Mouse (Mus musculus) embryonic facial prominence, embryonic 10.5 days (tissue): ENCODE measurements around the gene Vill. TPM values are rescaled to one million over a fixed set of nuclear protein-coding genes. Genes with fewer than 3 reads are reported as not detected.
A peak's percentile ranks its signal among the peaks of the same experiment; 100 is the strongest.

ENCODE experiments used
- DNase-seq: peaks from one replicate; pipeline ENCODE4 v3.0.0-alpha.2; 2017; ENCODE audit warnings: low spot score
- H3K27ac ChIP-seq: fragments of 300-500 bp; sonication (generic); replicated peaks from 2 replicates; pipeline ENCODE4 v1.5.1; 2016; ENCODE audit warnings: mild to moderate bottlenecking
- H3K27me3 ChIP-seq: fragments of 300-500 bp; sonication (generic); replicated peaks from 2 replicates; pipeline ENCODE4 v1.6.1; 2016; ENCODE audit warnings: low read depth, mild to moderate bottlenecking; ENCODE audit not compliant: poor library complexity, severe bottlenecking
- H3K36me3 ChIP-seq: fragments of 300-500 bp; sonication (generic); replicated peaks from 2 replicates; pipeline ENCODE4 v1.6.1; 2016; ENCODE audit warnings: mild to moderate bottlenecking, moderate library complexity
- H3K4me1 ChIP-seq: fragments of 300-500 bp; sonication (generic); 2 replicates; pipeline ENCODE4 v1.6.1; 2016
- H3K4me3 ChIP-seq: fragments of 300-500 bp; sonication (generic); 2 replicates; pipeline ENCODE4 v1.5.1; 2016; ENCODE audit warnings: mild to moderate bottlenecking, moderate library complexity
- H3K9me3 ChIP-seq: fragments of 300-500 bp; sonication (generic); 2 replicates; pipeline ENCODE4 v1.6.1; 2016; ENCODE audit warnings: mild to moderate bottlenecking
- WGBS: fragments of 180-500 bp; shearing (Covaris S2); methylation state at CpG from one replicate; pipeline ENCODE4 v1.1.7; 2016; 5-methylcytosine and 5-hydroxymethylcytosine counted together
- polyA plus RNA-seq: library from polyadenylated mRNA; unstranded; fragments of >200 nt; fragmentation: Nextera tagmentation; extraction: Ambion mirVana; gene quantifications from 2 replicates; pipeline ENCODE4 v1.2.1, GENCODE M21; 2016

Vill gene
- polyA plus RNA-seq, 1 experiment from 2014 or later: 20.5 TPM

DNA sequence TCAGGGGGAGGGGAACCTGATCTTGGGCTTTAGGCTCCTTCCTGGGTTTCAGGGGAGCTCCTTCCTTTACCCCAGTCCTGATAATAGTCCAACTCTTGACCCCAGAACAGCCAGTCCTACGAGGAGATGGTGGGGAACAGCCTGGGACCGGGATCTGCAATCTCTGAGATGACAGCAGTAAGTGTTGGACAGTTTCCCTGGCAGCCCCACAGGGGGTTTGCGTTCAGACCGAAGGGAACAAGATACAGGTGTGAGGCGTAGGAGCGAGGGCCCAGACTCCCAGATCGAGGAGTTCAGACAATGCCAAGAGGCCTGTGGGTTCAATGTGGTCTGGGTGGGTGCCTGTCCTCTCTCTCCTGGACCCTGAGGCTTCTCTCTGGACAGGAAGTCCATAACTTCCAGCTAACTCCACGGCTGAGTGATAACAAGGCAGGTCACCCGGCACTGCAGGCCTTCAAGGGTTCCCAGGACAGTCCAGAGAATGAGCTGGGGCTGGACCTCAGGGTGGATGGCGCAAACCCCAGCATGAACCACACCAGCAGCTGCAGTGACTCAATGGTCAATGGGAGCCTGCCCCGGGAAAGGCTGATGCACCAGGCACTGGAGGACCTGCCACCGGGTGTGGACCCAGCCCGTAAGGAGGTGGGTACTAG lies 17.7 kb downstream of the Vill start:
- DNase-seq: no peak
- 0 out of 2 replicates have a peak, but pooled peaks cover 5% of the 10 kb centered on the region for H3K27me3 ChIP-seq
- H3K4me3 ChIP-seq: no peak overlapping the region
- no peak overlapping the region for H3K27ac ChIP-seq
- peaks cover 25% of the 10 kb centered on the region for H3K4me1 ChIP-seq
- peaks cover 43% of the 10 kb centered on the region for H3K36me3 ChIP-seq
- WGBS: 87% methylated on average over 13 of the region's 13 CpGs
- H3K9me3 ChIP-seq: no peaks in the 10 kb centered on the region

DNA sequence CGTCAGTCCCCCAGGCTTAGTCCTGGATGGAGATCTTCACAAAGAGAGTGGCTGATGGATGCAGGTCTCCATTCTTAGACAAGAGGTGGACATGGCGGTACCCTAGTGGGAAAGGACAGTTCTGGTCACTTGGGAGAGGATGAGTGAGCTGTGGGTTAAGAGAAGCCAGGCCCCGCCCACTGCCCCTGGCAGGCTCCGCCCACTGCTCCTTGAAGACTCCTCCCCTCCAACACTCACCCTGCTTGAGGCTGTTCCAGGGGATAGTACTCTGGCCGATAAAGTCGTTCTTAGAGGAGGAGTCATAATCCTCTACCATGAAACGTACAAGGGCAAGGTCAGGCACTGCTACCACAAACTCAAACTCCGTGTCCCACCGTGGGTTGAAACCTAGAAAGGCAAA lies 19.2 kb downstream of the Vill start:
- H3K4me3 ChIP-seq: no peak overlapping the region
- WGBS: 82% methylated on average over 9 of the region's 9 CpGs
- H3K4me1 ChIP-seq: peaks cover 25% of the 10 kb centered on the region
- H3K27me3 ChIP-seq: no peaks in the 10 kb centered on the region
- peaks cover 57% of the 10 kb centered on the region for H3K36me3 ChIP-seq
- no peak for DNase-seq
- no peak overlapping the region for H3K27ac ChIP-seq
- H3K9me3 ChIP-seq: no peaks in the 10 kb centered on the region

DNA sequence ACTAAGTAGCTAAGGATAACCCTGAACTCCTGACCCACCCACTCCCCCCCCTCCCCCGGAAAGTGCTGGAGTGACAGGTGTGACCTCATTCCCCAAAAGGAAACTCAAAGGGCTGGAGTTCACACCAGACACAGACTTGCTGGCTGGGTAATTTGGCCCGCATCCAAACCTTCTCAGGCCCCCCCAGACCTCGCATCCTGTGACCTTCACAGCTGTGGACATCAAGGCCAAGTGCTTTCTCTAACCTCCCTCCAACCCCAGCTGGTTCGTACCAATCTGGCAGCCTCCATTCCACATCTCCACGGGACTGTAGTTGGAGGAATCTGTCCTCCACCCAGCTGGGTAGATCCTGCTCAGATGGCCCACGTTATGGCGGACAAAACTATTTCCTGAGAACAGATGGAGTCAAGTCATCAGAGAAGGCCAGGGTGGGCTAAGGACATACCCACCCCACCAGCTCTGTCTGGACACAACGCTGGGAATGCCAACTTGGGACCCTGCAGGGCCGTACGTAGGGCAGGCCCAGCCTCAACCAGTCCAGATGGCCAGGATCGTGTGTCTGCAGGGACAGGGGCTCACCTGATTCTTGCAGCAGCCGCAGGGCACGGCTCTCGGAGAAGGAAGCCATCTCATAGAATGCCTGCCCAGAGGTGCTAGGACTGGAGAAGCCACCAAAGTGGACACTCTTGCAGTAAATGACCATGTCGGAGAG lies 20.8 kb downstream of the Vill start:
- WGBS: 88% methylated on average over 15 of the region's 15 CpGs
- H3K9me3 ChIP-seq: no peaks in the 10 kb centered on the region
- H3K27me3 ChIP-seq: no peaks in the 10 kb centered on the region
- no peak for DNase-seq
- peaks cover 13% of the 10 kb centered on the region for H3K4me1 ChIP-seq
- H3K36me3 ChIP-seq: peaks cover 70% of the 10 kb centered on the region
- no peak overlapping the region for H3K27ac ChIP-seq
- H3K4me3 ChIP-seq: no peak overlapping the region

DNA sequence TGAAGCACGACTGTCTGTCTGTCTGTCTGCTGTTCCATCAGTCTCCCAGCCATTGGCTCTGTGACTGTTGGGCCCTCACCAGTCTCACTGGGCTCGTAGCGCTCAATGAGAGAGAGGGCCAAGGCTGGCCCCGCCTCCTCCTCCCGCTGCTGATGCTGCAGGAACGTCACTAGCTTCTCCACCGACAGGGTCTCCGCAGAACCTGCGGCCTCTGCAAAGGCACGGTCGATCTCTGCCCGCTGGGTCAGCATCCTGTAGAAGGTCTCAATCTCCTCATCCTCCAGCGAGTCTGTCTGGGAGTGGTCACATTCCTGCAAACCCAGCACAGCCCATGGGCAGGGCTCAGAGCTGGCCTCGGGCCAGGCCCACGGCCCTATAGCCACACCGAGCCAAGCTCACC lies 23.1 kb downstream of the Vill start:
- Histone ChIP-seq H3K4me3 (no peak overlapping the region), H3K27ac (no peak overlapping the region), H3K36me3 (peaks cover 88% of the 10 kb centered on the region), H3K9me3 (no peaks in the 10 kb centered on the region), H3K4me1 (peaks cover 14% of the 10 kb centered on the region), H3K27me3 (no peaks in the 10 kb centered on the region)
- DNase-seq: no peak
- 76% methylated on average over 16 of the region's 16 CpGs for WGBS

DNA sequence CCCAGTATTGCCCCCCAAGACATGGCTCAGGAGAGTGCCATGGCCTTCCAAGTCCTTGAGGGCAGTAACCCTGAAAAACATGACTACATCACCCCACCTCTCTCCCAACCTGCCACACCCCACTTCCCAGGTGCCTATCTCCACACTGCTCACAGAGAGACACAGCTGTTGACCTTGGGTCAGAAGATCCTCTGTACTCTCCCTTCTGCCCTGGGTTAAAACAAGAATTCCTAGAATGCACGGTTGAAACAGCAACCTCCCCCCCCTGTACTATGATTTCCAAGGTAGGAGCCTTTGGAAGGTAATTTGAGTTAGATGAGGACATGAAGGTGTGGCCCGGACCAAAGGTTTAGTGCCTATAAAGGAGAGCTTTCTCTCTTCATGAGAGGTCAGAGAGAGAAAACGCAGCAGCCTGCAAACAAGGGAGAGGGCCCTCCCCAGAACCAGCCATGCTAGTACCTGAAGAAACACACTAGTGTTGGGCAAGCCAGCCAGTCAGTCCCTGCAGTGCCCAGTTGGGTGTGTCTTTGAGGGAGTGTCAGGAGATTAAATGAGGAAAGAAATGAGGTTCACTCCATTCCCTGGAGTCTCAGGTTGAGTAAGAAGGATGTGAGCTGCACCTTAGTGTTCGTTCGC lies 27.6 kb downstream of the Vill start:
- peaks cover 59% of the 10 kb centered on the region for H3K36me3 ChIP-seq
- WGBS: 81% methylated on average over 5 of the region's 5 CpGs

DNA sequence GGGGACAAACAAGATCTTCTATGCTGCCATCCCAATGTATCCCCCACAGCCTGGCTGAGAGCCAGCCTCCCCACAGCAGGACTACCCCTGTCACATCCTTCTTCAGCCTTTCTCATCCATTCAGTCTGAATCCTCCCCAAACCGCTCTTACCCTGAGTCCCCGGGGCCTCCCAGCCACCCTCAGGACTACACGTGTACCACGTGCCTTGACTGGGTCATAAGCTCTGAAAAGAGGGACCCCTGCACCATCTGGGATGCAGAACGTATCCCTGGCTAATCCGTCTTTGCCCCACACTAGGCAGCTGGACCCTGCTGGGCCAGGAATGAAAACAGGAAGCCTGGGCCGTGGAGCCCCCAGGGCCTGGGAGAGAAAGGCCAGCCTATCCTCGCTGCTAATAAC lies 29.5 kb downstream of the Vill start:
- H3K36me3 ChIP-seq: peaks cover 42% of the 10 kb centered on the region
- H3K4me1 ChIP-seq: peaks cover 56% of the 10 kb centered on the region

More for the DNA sequence above, 27.6 kb downstream of the Vill start:
- Histone ChIP-seq H3K27me3 (no peaks in the 10 kb centered on the region), H3K9me3 (no peaks in the 10 kb centered on the region), H3K27ac (no peak overlapping the region), H3K4me1 (peaks cover 41% of the 10 kb centered on the region), H3K4me3 (no peak overlapping the region)
- DNase-seq: no peak

DNA sequence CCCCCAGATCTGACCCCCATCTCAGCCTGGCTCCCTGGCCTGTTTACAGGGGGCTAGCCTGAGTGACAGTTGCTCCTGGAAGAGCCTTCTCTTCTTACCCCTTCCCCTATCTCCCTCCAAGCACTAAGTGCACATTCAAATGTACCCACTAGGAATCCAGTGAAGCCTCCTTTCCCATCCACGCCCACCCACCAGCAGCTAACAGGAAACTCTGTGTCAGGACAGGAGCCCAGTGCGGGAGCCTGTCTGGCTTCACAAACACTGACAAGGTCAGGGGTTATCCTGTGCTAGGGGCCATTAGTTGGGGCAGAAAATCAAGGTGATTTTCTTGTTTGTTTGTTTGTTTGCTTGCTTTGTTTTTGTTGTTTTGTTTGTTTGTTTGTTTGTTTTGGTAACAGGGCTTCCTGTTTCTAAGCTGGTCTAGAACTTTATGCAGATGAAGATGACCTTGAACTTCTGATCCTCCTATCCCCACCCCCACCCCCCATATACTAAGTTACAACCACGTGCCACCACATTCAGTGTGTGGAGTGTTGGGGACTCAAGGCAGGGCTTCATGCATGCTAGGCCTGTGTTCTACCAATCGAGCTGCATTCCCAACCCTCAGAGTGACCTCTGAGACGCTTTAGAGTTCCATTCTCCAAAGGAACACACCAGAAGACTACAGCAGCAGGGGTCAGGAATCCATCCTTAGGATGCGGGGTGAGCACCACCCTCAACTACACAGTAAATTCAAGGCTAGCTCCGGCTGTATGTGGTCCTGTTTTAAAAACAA lies 30.3 kb downstream of the Vill start:
- Histone ChIP-seq H3K4me3 (no peak overlapping the region), H3K9me3 (no peaks in the 10 kb centered on the region), H3K27ac (peak overlapping the region; percentile 81), H3K4me1 (peaks cover 65% of the 10 kb centered on the region), H3K36me3 (peaks cover 36% of the 10 kb centered on the region), H3K27me3 (no peaks in the 10 kb centered on the region)
- DNase-seq: peak; percentile 42
- 56% methylated on average over 7 of the region's 7 CpGs for WGBS

More for the DNA sequence above, 29.5 kb downstream of the Vill start:
- Histone ChIP-seq H3K4me3 (no peak overlapping the region), H3K9me3 (no peaks in the 10 kb centered on the region), H3K27me3 (no peaks in the 10 kb centered on the region), H3K27ac (peak overlapping the region; percentile 81)
- WGBS: 8% methylated on average over 8 of the region's 8 CpGs
- peak; percentile 67 for DNase-seq

DNA sequence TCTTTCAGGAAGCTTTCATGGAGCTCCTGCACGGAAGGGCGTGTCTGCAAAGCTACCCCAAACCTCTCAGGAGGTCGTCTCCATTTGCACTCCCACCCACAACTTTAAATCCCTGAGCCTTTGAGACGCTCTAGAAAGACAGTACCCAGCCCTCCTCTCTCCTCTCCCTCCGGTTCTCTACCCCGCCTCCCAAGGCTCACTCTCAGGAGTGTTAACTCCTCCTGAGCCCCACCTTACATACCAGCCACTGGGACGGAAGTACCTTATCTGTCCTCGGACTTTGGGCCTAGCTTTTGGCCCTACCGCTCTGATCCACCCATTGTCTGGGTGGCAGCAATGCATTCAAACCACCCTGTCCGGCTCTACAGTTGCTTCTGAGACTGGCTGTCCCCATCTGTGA lies 31.4 kb downstream of the Vill start:
- no peak for DNase-seq
- peaks cover 25% of the 10 kb centered on the region for H3K36me3 ChIP-seq
- H3K4me1 ChIP-seq: peaks cover 76% of the 10 kb centered on the region
- H3K9me3 ChIP-seq: no peaks in the 10 kb centered on the region
- 83% methylated on average over 10 of the region's 10 CpGs for WGBS
- H3K4me3 ChIP-seq: no peak overlapping the region
- H3K27ac ChIP-seq: no peak overlapping the region
- H3K27me3 ChIP-seq: no peaks in the 10 kb centered on the region

DNA sequence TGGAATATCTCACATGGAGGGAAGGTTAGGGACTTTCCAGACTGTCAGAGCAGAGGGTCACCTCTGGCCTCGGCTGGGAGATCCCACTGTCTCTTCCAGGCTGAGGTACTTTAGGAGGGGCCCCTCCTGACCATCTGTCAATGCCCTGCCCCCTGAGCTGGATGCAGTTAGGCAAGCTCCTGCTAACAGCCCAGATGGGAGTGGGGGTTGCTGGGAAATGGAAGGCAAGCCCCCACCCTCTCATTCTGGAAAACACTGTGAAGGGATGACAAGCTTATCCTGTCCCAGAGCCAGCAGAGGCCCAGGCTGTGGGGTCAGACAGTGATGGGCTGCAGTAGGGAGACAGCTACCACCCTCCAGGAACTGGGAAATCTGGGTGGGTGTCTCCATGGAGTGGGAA lies 33.9 kb downstream of the Vill start:
- Histone ChIP-seq H3K4me3 (no peak overlapping the region), H3K9me3 (no peaks in the 10 kb centered on the region), H3K27me3 (peaks cover 12% of the 10 kb centered on the region), H3K27ac (no peak overlapping the region; the same call in 1 of the 2 replicates), H3K4me1 (peaks cover 71% of the 10 kb centered on the region), H3K36me3 (peaks cover 10% of the 10 kb centered on the region)
- DNase-seq: no peak
- WGBS: 44% methylated on average over 1 of the region's 1 CpGs

DNA sequence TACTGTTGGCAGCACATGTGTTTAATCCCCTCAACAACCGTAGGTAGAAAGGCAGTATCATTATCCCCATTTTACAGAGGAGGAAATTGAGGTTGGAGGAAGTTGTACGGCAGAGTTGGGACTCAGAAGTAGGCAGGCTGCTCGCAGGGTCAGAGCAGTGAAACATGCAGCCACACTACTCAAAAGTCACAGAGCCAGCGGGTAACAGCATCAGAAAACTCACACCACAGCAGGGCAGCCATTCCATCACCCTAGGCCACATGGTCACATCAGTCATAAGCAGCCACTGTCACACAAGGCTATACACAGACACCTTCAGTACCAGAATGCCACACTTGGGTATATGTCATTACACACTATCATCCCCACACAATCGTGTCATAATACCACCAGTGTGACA lies 34.7 kb downstream of the Vill start:
- Histone ChIP-seq H3K36me3 (peaks cover 10% of the 10 kb centered on the region), H3K4me1 (peaks cover 71% of the 10 kb centered on the region), H3K27me3 (peaks cover 21% of the 10 kb centered on the region), H3K4me3 (no peak overlapping the region; the same call in 1 of the 2 replicates), H3K27ac (no peak overlapping the region), H3K9me3 (no peaks in the 10 kb centered on the region)
- 87% methylated on average over 5 of the region's 5 CpGs for WGBS
- no peak for DNase-seq

DNA sequence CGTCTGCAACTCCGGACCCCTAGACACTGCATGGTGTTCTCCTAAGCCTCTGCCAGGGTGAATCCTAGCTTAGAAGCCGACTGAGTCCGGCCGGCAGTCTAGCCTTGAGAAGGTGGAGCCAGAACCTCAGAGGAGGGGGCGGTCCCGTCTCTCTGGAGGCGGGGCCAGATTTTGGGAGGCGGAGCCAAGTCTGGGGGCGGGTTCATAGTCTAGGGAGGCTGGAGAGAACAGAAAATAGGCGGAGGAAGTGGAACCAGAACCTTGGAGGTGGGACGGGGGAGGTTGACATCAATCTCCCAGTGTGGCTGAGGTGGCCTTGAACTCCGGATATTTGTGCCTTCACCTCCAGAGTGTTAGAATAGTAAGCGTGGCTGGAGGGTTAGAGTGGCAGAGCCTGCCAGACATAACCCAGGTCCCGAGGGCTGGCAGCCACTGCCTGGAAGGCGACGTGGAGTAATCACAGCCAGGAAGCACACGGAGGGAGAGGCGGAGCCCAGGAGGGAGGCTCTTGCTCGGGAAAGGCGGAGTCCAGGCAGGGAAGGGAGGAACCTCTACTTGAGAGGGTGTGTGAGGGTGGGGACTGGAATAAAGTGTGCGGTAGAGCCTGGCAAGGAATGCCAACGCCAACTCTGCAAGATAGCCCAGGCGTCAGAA lies 35.7 kb downstream of the Vill start:
- peaks cover 30% of the 10 kb centered on the region for H3K27me3 ChIP-seq

DNA sequence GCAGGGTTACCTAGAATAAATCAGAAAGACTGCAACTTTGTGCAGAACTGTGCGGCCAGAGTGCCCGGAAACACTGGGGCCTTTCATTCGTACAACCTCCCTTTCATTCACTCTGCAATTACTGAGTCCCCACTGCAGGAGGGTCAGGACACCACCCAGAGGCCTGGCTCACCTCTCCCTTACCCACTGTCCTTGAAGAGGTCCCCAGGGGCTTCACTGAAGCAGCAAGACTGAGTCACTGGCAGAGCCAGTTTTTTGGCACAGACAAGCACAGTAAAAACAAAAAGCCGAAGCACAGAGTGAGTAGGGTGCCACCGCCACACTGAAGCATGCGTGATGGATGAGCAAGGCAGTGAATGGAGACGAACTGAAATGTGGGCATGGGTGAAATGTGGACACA lies 36.9 kb downstream of the Vill start:
- H3K27me3 ChIP-seq: peaks cover 42% of the 10 kb centered on the region
- 54% methylated on average over 7 of the region's 7 CpGs for WGBS
- H3K9me3 ChIP-seq: no peaks in the 10 kb centered on the region
- no peak for DNase-seq
- H3K4me1 ChIP-seq: peaks cover 81% of the 10 kb centered on the region
- no peak overlapping the region for H3K4me3 ChIP-seq
- H3K27ac ChIP-seq: peak overlapping the region; percentile 52; the same call in 1 of the 2 replicates
- H3K36me3 ChIP-seq: peaks cover 2% of the 10 kb centered on the region

More for the DNA sequence above, 35.7 kb downstream of the Vill start:
- no peaks in the 10 kb centered on the region for H3K9me3 ChIP-seq
- peaks cover 10% of the 10 kb centered on the region for H3K36me3 ChIP-seq
- H3K4me1 ChIP-seq: peaks cover 72% of the 10 kb centered on the region
- H3K27ac ChIP-seq: peak overlapping the region; percentile 73
- peak overlapping the region; percentile 55 for H3K4me3 ChIP-seq
- WGBS: under 1% methylated on average over 24 of the region's 24 CpGs
- peak; percentile 91 for DNase-seq
